Mouse (Mus musculus): ENCODE measurements around the gene Cfd. TPM values are rescaled to one million over a fixed set of nuclear protein-coding genes. Genes with fewer than 3 reads are reported as not detected.

Cfd gene
- polyA plus RNA-seq, 1 experiment from 2014 or later, result not detected

DNA sequence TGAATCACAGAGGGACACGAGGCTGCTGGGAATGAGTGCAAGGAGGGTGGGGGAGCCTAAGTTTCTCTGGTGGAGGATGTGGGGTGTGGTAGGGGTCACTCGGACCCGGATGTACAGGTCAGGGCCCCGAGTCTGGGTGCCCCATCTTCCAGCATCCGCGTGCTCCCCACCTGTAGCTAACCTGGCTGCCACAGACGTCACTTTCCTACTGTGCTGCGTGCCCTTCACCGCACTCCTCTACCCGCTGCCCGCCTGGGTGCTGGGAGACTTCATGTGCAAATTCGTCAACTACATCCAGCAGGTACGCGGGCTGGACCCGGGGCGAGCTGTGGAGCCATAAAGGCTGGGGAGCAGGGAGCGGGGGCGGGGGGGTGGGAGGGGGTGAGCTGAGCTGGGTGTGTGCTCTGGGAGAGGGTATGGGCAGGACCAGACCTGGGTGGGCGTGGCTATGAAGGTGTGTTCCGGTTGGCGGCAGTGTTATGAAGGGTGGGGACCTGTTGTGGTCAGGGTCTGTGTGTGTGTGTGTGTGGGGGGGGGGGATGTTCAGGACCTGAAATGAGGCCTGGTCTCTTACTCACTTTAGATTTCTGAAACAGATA, 28.7 kb downstream of the Cfd start:
- DNase-seq (ENCODE audit: low spot score), result no peak
- Histone ChIP-seq H3K4me1 (ENCODE audit: control insufficient read depth, insufficient read depth, low read length) (peaks cover 8% of the 10 kb centered on the region; the same call in 1 of the 2 replicates), H3K9me3 (replicated peaks; ENCODE audit: control insufficient read depth, low read length) (no peaks in the 10 kb centered on the region), H3K27me3 (ENCODE audit: control insufficient read depth, insufficient read depth, low read length) (peaks cover 61% of the 10 kb centered on the region), H3K36me3 (replicated peaks; ENCODE audit: control insufficient read depth, insufficient read depth, low read depth, low read length) (no peaks in the 10 kb centered on the region), H3K4me2 (ENCODE audit: low read depth, low read length) (peak overlapping the region; percentile 23; the same call in 1 of the 2 replicates), H3K27ac (replicated peaks; ENCODE audit: low read depth, low read length) (no peak overlapping the region), H3K4me3 (ENCODE audit: low read depth, low read length) (peak overlapping the region; percentile 10; the same call in 1 of the 2 replicates), H3K9ac (replicated peaks; ENCODE audit: low read length) (no peak overlapping the region)
- ATAC-seq (replicated peaks; ENCODE audit: insufficient number of reproducible peaks, low FRiP score, low TSS enrichment, low read depth), result no peak
- WGBS, result 6% methylated on average over 20 of the region's 21 CpGs

- WGBS, result 18% methylated on average over 26 of the region's 26 CpGs
- Histone ChIP-seq H3K9ac (replicated peaks; ENCODE audit: low read length) (no peak overlapping the region), H3K36me3 (replicated peaks; ENCODE audit: control insufficient read depth, insufficient read depth, low read depth, low read length) (no peaks in the 10 kb centered on the region), H3K9me3 (replicated peaks; ENCODE audit: control insufficient read depth, low read length) (no peaks in the 10 kb centered on the region), H3K4me3 (ENCODE audit: low read depth, low read length) (no peak overlapping the region), H3K27me3 (ENCODE audit: control insufficient read depth, insufficient read depth, low read length) (peaks cover 61% of the 10 kb centered on the region), H3K27ac (replicated peaks; ENCODE audit: low read depth, low read length) (no peak overlapping the region), H3K4me1 (ENCODE audit: control insufficient read depth, insufficient read depth, low read length) (peaks cover 8% of the 10 kb centered on the region; the same call in 1 of the 2 replicates), H3K4me2 (ENCODE audit: low read depth, low read length) (peak overlapping the region; percentile 29)
- DNase-seq (ENCODE audit: low spot score), result no peak
- no peak for ATAC-seq (replicated peaks; ENCODE audit: insufficient number of reproducible peaks, low FRiP score, low TSS enrichment, low read depth)
Measured at GRCm38 (mm10) chr10:79920056-79920890, 29.6 kb downstream of the Cfd start.

GRCm38 (mm10) chr10:79920958-79921535, 30.4 kb downstream of the Cfd start, which contains the start of gene R3hdm4:
R3hdm4 (minus strand) TSS chr10:79921208.
- DNase-seq (ENCODE audit: low spot score) (no peak), ATAC-seq (replicated peaks; ENCODE audit: insufficient number of reproducible peaks, low FRiP score, low TSS enrichment, low read depth) (no peak)
- no peaks in the 10 kb centered on the region for H3K36me3 ChIP-seq (replicated peaks; ENCODE audit: control insufficient read depth, insufficient read depth, low read depth, low read length)
- peaks cover 7% of the 10 kb centered on the region; the same call in 1 of the 2 replicates for H3K4me1 ChIP-seq (ENCODE audit: control insufficient read depth, insufficient read depth, low read length)
- peak within 1 kb of the TSS; percentile 42 for H3K4me2 ChIP-seq (ENCODE audit: low read depth, low read length)
- H3K4me3 ChIP-seq (ENCODE audit: low read depth, low read length), result peak within 1 kb of the TSS; percentile 19; the same call in 1 of the 2 replicates
- H3K27me3 ChIP-seq (ENCODE audit: control insufficient read depth, insufficient read depth, low read length), result peaks cover 61% of the 10 kb centered on the region
- 3% methylated on average over 40 of the region's 41 CpGs for WGBS
- H3K27ac ChIP-seq (replicated peaks; ENCODE audit: low read depth, low read length), result no peak within 1 kb of the TSS
- no peaks in the 10 kb centered on the region for H3K9me3 ChIP-seq (replicated peaks; ENCODE audit: control insufficient read depth, low read length)
- peak within 1 kb of the TSS; percentile 22 for H3K9ac ChIP-seq (replicated peaks; ENCODE audit: low read length)

- H3K27ac ChIP-seq (replicated peaks; ENCODE audit: low read depth, low read length), result no peak overlapping the region
- peak overlapping the region; percentile 19; the same call in 1 of the 2 replicates for H3K4me3 ChIP-seq (ENCODE audit: low read depth, low read length)
- H3K4me1 ChIP-seq (ENCODE audit: control insufficient read depth, insufficient read depth, low read length), result peaks cover 7% of the 10 kb centered on the region; the same call in 1 of the 2 replicates
- peaks cover 61% of the 10 kb centered on the region for H3K27me3 ChIP-seq (ENCODE audit: control insufficient read depth, insufficient read depth, low read length)
- no peaks in the 10 kb centered on the region for H3K36me3 ChIP-seq (replicated peaks; ENCODE audit: control insufficient read depth, insufficient read depth, low read depth, low read length)
- ATAC-seq (replicated peaks; ENCODE audit: insufficient number of reproducible peaks, low FRiP score, low TSS enrichment, low read depth), result no peak
- no peaks in the 10 kb centered on the region for H3K9me3 ChIP-seq (replicated peaks; ENCODE audit: control insufficient read depth, low read length)
- under 1% methylated on average over 34 of the region's 34 CpGs for WGBS
- DNase-seq (ENCODE audit: low spot score), result no peak
- H3K4me2 ChIP-seq (ENCODE audit: low read depth, low read length), result peak overlapping the region; percentile 42
- peak overlapping the region; percentile 10 for H3K9ac ChIP-seq (replicated peaks; ENCODE audit: low read length)
Measured at GRCm38 (mm10) chr10:79921572-79921971, 30.9 kb downstream of the Cfd start.

DNA sequence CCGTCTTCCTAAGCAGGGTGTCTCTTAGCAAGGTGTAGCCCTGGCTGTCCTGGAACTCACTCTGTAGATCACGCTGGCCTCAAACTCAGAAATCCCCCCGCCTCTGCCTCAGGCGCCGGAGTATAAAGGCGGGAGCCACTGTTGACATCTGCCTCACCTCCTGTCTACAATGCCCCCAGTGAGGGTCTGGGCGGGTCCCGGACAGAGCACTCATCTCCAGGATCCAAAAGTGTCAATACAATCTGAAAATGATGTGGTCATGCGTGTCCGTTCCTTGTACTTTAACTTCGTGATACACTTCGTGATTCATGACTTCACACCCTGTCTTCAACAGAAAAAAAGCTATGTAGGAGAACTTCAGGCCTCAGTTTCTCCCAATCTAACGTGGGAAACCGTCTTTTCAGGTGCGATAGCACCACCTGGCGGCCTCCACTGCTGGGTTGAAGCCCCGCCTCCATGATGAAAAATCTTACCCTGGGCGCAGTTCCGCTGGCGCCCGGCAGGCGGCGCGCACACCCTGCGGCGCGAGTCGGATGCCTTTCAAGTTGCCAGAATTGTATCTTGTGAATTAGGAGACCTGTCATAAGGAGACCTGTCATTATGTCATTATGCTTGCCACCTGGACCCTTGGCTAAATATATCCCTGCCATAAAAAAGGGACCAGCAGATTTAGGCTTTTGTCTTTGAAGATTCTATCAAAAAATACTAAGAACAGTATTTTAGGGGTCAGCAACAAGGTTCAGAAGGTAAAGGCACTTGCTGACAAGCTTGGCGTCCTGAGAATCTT, 34.5 kb downstream of the Cfd start:
- H3K4me1 ChIP-seq (ENCODE audit: control insufficient read depth, insufficient read depth, low read length), result peaks cover 7% of the 10 kb centered on the region; the same call in 1 of the 2 replicates
- H3K27ac ChIP-seq (replicated peaks; ENCODE audit: low read depth, low read length), result no peak overlapping the region
- no peaks in the 10 kb centered on the region for H3K36me3 ChIP-seq (replicated peaks; ENCODE audit: control insufficient read depth, insufficient read depth, low read depth, low read length)
- no peak overlapping the region for H3K9ac ChIP-seq (replicated peaks; ENCODE audit: low read length)
- H3K9me3 ChIP-seq (replicated peaks; ENCODE audit: control insufficient read depth, low read length), result no peaks in the 10 kb centered on the region
- WGBS, result 14% methylated on average over 29 of the region's 29 CpGs
- ATAC-seq (replicated peaks; ENCODE audit: insufficient number of reproducible peaks, low FRiP score, low TSS enrichment, low read depth), result no peak
- H3K27me3 ChIP-seq (ENCODE audit: control insufficient read depth, insufficient read depth, low read length), result peaks cover 32% of the 10 kb centered on the region
- peak; percentile 90 for DNase-seq (ENCODE audit: low spot score)
- H3K4me2 ChIP-seq (ENCODE audit: low read depth, low read length), result peak overlapping the region; percentile 20; the same call in 1 of the 2 replicates
- H3K4me3 ChIP-seq (ENCODE audit: low read depth, low read length), result no peak overlapping the region

DNA sequence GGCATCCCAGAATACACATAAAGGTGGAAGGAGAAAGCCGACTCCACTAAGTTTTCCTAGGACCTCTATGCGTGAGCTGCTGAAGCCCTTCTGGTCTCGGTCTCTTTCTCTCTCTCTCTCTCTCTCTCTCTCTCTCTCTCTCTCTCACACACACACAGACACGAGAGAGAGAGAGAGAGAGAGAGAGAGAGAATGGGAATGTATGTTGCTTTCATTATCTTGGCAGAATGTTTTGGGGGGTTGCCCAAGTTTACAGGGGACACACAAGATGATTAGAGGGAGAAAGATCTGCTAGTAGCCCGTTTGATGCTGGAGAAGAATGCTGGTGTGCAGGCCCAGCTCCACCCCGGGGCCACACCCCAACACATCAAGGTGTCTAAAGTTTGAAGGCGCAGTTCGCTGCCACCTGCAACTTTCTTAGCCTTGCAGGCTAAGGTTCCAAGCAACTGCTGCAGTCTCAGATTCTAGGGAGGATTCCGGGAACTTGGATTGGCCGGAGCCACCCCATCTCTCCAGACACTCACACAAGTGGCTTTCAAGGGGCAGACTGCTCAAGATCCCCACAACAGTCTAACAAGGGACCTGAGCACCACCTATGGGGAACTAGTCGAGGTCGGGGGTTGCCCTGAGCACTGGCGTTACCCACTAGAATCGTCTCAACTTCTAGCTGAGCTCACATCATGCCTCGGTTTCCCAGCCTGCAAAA, 35.3 kb downstream of the Cfd start:
- Histone ChIP-seq H3K27ac (replicated peaks; ENCODE audit: low read depth, low read length) (0 out of 2 replicates have a peak overlapping the region, but pooled peaks have one; percentile 84), H3K36me3 (replicated peaks; ENCODE audit: control insufficient read depth, insufficient read depth, low read depth, low read length) (no peaks in the 10 kb centered on the region; the same call in 1 of the 2 replicates), H3K9ac (replicated peaks; ENCODE audit: low read length) (peak overlapping the region; percentile 84; the same call in 1 of the 2 replicates), H3K4me3 (ENCODE audit: low read depth, low read length) (peak overlapping the region; percentile 72), H3K27me3 (ENCODE audit: control insufficient read depth, insufficient read depth, low read length) (peaks cover 25% of the 10 kb centered on the region), H3K4me1 (ENCODE audit: control insufficient read depth, insufficient read depth, low read length) (peaks cover 7% of the 10 kb centered on the region; the same call in 1 of the 2 replicates), H3K9me3 (replicated peaks; ENCODE audit: control insufficient read depth, low read length) (no peaks in the 10 kb centered on the region), H3K4me2 (ENCODE audit: low read depth, low read length) (peak overlapping the region; percentile 74)
- 12% methylated on average over 15 of the region's 15 CpGs for WGBS
- DNase-seq (ENCODE audit: low spot score) (no peak), ATAC-seq (replicated peaks; ENCODE audit: insufficient number of reproducible peaks, low FRiP score, low TSS enrichment, low read depth) (no peak)
